Mouse (Mus musculus) liver, embryonic 14.5 days (tissue): ENCODE measurements around the gene Wdr25.

Experiments used
- CTCF ChIP-seq: IDR thresholded peaks from 2 replicates; pipeline ENCODE4 v1.5.1; 2016; ENCODE audit warnings: antibody characterized with exemption, low read depth, control low read depth
- EP300 ChIP-seq: IDR thresholded peaks from 2 replicates; pipeline ENCODE4 v1.6.1; 2016; ENCODE audit warnings: antibody characterized with exemption, low read depth

DNA sequence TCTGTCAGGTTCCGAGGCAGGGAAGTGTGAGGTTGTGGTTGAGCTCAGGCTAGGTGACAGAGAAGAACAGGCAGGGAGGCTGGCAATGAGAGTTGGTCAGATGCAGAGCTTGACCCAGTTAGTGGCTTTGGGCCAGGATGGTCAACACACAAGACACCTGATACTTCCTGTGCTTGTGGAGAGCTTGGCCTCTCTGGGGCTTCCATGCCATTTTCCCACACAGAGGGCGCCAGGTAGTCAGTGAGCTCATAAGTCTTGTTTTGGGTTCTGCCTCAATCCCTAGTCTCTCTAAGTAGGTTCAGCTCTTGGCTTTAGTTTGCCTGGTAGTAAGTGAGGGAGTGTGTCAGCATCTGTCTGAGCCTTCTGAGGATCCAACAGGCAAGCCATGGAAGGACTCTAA is 19.0 kb downstream of the Wdr25 start:
- TF ChIP-seq CTCF: no peak
- TF ChIP-seq EP300: no peak
